Mouse (Mus musculus): Measurements from ENCODE around the gene Dgkb. TPM values are rescaled to one million over a fixed set of nuclear protein-coding genes. Genes with fewer than 3 reads are reported as not detected.
A peak's percentile ranks its signal among the peaks of the same experiment; 100 is the strongest.

Gene Dgkb
- total RNA-seq, 2 experiments from 2014 or later = 0.61 to 0.69 TPM

DNA sequence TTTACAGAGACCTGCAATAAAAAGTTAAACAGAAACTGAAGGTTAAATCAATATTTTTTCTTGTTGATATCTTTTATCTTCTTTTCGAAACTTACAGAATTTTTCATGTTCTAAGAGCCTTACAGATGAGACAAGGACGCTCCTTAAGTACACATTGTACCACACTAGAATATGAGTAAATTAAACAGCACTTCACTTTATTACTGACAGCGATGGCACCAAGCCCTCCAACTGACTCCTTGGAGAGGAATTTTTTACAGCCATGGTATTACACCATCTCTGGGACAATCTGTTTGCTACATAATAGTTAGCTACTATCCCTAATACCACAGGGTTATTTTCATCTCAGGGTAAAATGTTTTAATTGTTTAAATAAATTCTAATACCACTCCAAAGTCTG lies 556.6 kb downstream of the Dgkb start:
- DNase-seq = no peak

GRCm38 (mm10) chr12:38385942-38386341 lies 568.4 kb downstream of the Dgkb start:
- no peak for DNase-seq

DNA sequence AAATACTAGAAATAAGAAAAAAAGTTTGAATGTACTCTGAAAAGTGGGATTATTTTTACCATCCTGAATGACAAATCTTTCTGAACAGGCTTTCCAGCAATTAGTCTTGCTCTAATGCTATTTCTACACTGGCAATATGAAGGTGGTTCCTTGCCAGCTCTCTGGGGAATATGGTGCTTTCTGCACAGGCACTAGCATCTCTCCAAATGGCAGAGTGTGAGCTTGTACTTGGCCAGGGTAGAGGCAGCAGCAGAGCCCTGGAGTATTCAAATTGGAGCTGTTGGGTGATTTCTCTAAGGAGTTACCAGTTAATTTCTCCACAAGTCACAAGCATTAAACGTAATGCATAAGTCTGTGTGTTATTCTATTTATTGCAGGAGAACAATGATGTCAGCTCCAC lies 569.5 kb downstream of the Dgkb start:
- DNase-seq = no peak

- DNase-seq = no peak
These were observed 570.1 kb downstream of the Dgkb start for GRCm38 (mm10) chr12:38387654-38388053.

DNA sequence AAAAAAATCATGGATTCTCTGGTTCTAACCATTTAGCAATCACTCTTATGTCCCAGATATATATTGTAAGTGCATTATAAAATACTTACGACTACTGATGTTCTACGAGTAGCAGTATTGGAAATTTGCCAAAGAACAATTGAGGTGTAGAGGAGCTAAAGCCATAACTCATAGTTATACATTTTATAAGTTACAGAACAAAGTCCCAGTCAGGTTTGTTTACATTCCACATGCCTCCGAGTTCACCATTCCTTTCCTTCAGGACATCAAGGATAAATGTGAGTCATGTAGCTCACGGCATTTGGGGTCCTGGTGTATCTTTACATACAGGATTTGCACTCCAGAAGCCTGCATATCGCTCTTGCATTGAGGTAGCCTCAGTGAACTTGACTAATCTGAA lies 570.7 kb downstream of the Dgkb start:
- no peak for DNase-seq

- DNase-seq = no peak
These were observed 580.3 kb downstream of the Dgkb start for GRCm38 (mm10) chr12:38397754-38398312.

- DNase-seq = no peak
These were observed 582.6 kb downstream of the Dgkb start for GRCm38 (mm10) chr12:38400089-38400488.

- no peak for DNase-seq
These were observed 618.0 kb downstream of the Dgkb start for GRCm38 (mm10) chr12:38435364-38436130.

GRCm38 (mm10) chr12:38436131-38436436 lies 618.6 kb downstream of the Dgkb start:
- DNase-seq = no peak

GRCm38 (mm10) chr12:38450323-38451087 lies 633.0 kb downstream of the Dgkb start:
- DNase-seq = no peak

- DNase-seq = no peak
These were observed 634.2 kb downstream of the Dgkb start for GRCm38 (mm10) chr12:38451677-38452076.

DNA sequence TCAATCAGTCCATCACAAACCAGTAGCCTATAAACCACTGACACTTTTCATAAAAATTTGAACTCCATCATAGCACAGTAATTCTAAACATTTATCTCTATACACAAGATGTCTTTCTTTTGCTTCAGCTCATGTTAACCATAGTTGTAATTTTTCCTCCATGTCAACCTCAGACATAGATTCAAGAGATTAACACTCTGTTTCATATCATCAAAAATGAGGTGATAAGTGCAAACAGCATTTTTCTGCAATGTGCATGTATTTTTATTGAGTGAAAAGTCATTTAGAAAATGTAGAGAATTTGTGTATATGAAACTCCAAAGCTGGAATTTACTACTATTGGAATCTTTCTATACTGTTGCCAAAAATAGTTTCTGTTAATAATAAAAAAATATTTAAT lies 650.7 kb downstream of the Dgkb start:
- no peak for DNase-seq

DNA sequence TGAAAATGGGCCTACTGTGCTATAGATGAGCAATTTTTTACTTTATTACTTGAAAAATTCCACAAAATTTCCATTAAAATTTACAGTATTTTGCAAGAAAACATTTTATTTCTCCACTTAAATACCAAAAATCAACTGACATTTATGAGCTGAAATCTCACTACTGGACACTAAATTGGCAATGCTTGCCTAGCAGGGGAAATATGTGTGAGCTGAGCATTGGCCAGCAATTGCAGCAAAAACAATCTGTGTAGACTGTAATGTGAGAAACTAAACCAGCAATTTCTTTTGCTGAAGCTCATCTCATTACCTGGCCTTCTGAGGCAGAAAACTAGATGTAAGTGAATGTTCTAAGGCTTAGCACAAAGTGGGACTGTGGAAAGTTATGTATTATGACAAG lies 651.1 kb downstream of the Dgkb start:
- DNase-seq = no peak

GRCm38 (mm10) chr12:38497229-38497628 lies 679.7 kb downstream of the Dgkb start:
- no peak for DNase-seq

- no peak for DNase-seq
These were observed 683.4 kb downstream of the Dgkb start for GRCm38 (mm10) chr12:38500931-38501330.

DNA sequence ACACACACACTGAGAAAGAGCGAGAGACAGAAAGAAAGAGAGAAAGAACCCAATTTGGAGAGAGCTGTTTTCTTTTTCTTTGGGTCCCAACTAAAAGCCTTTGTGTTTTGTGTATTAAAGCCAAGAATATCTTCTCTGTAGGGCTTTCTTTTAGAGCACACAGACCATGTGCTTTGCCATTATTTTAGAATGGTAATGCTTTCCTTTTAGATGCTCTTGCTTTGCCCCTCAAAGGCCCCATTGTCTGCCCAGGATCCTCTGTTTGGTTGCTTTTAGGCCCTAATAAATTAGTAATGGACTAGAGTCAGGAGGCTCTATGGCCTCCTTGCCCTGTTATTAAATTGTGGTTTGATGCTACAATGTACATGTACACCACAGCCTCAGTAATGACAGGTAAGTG lies 690.7 kb downstream of the Dgkb start:
- no peak for DNase-seq

- no peak for DNase-seq
These were observed 727.9 kb downstream of the Dgkb start for GRCm38 (mm10) chr12:38545431-38545830.

DNA sequence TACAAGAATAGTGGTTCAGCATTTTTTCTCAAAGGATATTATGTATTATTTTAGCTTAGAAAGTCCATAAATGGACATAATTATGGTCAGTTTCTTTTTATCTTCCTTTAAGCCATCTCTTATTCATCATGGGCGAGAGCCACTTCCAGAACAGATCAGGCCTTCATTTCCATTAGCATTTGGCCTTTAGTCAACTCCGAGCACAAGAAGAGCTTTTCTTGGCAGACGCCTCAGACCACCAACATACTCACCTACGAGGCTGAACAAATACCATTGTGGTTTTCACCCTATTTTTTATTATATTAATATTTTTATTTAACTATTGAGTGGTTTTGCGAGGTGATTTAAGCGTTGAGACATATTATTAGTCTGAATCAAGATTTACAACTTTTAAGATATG lies 759.6 kb downstream of the Dgkb start:
- DNase-seq = no peak

DNA sequence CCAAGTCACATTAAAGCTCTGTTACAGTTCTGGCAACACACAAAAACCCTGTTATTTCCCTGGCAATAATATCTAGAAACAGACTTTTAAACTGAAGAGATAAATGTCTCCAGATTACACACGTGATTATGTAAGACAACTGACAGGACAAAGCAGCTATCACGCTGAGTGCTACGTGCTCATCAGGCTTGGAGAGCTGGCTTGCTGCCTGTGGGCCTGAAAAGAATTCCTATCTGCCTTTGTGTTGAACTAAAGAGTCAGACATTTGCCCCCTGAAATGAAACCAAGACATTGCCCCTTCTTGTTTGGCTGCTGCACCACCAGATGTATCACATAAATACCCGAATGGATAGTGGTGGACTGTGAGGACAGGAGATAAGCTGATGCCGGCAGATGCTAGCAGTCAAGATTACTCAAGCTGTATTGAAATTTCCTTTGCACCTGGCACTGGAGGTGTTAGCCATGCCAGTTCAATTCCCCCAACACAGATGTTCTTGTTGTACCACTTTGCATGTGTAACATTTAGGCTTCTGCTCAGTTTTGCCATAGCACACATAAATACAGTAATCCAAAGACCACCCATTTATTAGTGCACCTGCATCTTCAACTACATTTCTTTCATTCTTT lies 761.8 kb downstream of the Dgkb start:
- DNase-seq = no peak

- DNase-seq = no peak
These were observed 768.9 kb downstream of the Dgkb start for GRCm38 (mm10) chr12:38586368-38586865.

- DNase-seq = no peak
These were observed 772.4 kb downstream of the Dgkb start for GRCm38 (mm10) chr12:38589951-38590350.

GRCm38 (mm10) chr12:38593653-38594052 lies 776.1 kb downstream of the Dgkb start:
- DNase-seq = no peak

- DNase-seq = peak; percentile 47
These were observed 776.5 kb downstream of the Dgkb start for GRCm38 (mm10) chr12:38594055-38594454.

Data from heart, postnatal 4 days (tissue).